Mouse (Mus musculus): ENCODE data around the gene Plekha4.

- TF ChIP-seq POLR2A (IDR thresholded peaks at IDR 0.05; ENCODE audit: low read depth, low read length) (no peak), CTCF (IDR thresholded peaks at IDR 0.05; ENCODE audit: extremely low read depth, insufficient read length, insufficient replicate concordance, low read depth, low read length) (no peak)
These were observed 71.4 kb downstream of the Plekha4 start for GRCm38 (mm10) chr7:45597527-45597926.
